Mouse (Mus musculus): ENCODE results near the gene Shb. TPM values are rescaled to one million over a fixed set of nuclear protein-coding genes. Genes with fewer than 3 reads are reported as not detected.

The Shb gene
- polyA plus RNA-seq, 1 experiment: 46.3 TPM

GRCm38 (mm10) chr4:45376573-45376972, 155.7 kb downstream of the Shb start:
- H3K4me2 ChIP-seq (ENCODE audit: low read depth): no peak overlapping the region
- no peak overlapping the region for H3K4me3 ChIP-seq
- H3K27me3 ChIP-seq (ENCODE audit: control insufficient read depth, insufficient read depth, insufficient read length): no peaks in the 10 kb centered on the region
- TF ChIP-seq POLR2A (IDR thresholded peaks at IDR 0.05; ENCODE audit: insufficient read length, low read depth): no peak
- H3K79me2 ChIP-seq (ENCODE audit: control insufficient read depth, insufficient read depth): no peaks in the 10 kb centered on the region
- peaks cover 41% of the 10 kb centered on the region for H3K36me3 ChIP-seq (ENCODE audit: control insufficient read depth, insufficient read depth)
- H3ac ChIP-seq (ENCODE audit: control insufficient read depth, insufficient read length): no peak overlapping the region

GRCm38 (mm10) chr4:45374879-45375278, 157.4 kb downstream of the Shb start:
- TF ChIP-seq SRF (IDR thresholded peaks at IDR 0.05; ENCODE audit: control insufficient read depth, insufficient read length, low read depth) (no peak), MYOG (IDR thresholded peaks at IDR 0.05; ENCODE audit: control insufficient read depth in 1 of 3, insufficient read depth in 1 of 3, insufficient read length in 2 of 3, low read depth in 2 of 3) (no peak), TCF12 (IDR thresholded peaks at IDR 0.05; ENCODE audit: insufficient read depth, poor library complexity, severe bottlenecking) (no peak), MYOD1 (IDR thresholded peaks at IDR 0.05; ENCODE audit: control insufficient read depth in 1 of 3, insufficient read length in 2 of 3, low read depth in 2 of 3) (no peak), TCF3 (IDR thresholded peaks at IDR 0.05; ENCODE audit: insufficient read length, low read depth) (no peak), POLR2AphosphoS2 (IDR thresholded peaks at IDR 0.05; ENCODE audit: insufficient read length, low read depth) (no peak), MAX (IDR thresholded peaks at IDR 0.05; ENCODE audit: low read depth) (no peak), E2F4 (IDR thresholded peaks at IDR 0.05; ENCODE audit: insufficient read depth) (no peak), REST (IDR thresholded peaks at IDR 0.05; ENCODE audit: insufficient read depth, insufficient read length) (no peak), POLR2A (IDR thresholded peaks at IDR 0.05; ENCODE audit: insufficient read length, low read depth) (no peak), USF1 (IDR thresholded peaks at IDR 0.05; ENCODE audit: low read depth) (no peak), CEBPB (IDR thresholded peaks at IDR 0.05; ENCODE audit: insufficient read depth, poor library complexity, severe bottlenecking) (no peak)
- H3K4me3 ChIP-seq: no peak overlapping the region
- no peak overlapping the region for H3ac ChIP-seq (ENCODE audit: control insufficient read depth, insufficient read length)
- H3K79me2 ChIP-seq (ENCODE audit: control insufficient read depth, insufficient read depth): no peaks in the 10 kb centered on the region
- H3K36me3 ChIP-seq (ENCODE audit: control insufficient read depth, insufficient read depth): peaks cover 41% of the 10 kb centered on the region
- no peak overlapping the region for H3K4me2 ChIP-seq (ENCODE audit: low read depth)
- H3K27me3 ChIP-seq (ENCODE audit: control insufficient read depth, insufficient read depth, insufficient read length): no peaks in the 10 kb centered on the region

Other genes starting within 250 kb of the Shb start
- 4.4 TPM for gene Trmt10b, start 235.3 kb downstream of the Shb start, polyA plus RNA-seq (2012; fragmentation: generic; extraction: Trizol)
- 9.3 TPM for gene Dcaf10, start 190.4 kb downstream of the Shb start, polyA plus RNA-seq (2012; fragmentation: generic; extraction: Trizol)
- 32.6 TPM for gene Exosc3, start 189.7 kb downstream of the Shb start, polyA plus RNA-seq (2012; fragmentation: generic; extraction: Trizol)
- gene Slc25a51, start 123.7 kb downstream of the Shb start, polyA plus RNA-seq (2012; fragmentation: generic; extraction: Trizol): 39.9 TPM

Measured in myocyte (in vitro differentiated cells).